Mouse (Mus musculus) limb, embryonic 12.5 days (tissue): ENCODE measurements around the gene Cd101. TPM values are rescaled to one million over a fixed set of nuclear protein-coding genes. Genes with fewer than 3 reads are reported as not detected.

ENCODE experiments used
- ATAC-seq: fragments of 200-750 bp; cut with Nextera tagmentation; 2 replicates; pipeline ENCODE4 v1.8.0; 2017; ENCODE audit warnings: low read depth, moderate TSS enrichment; ENCODE audit not compliant: insufficient number of reproducible peaks, insufficient read depth, low FRiP score, low TSS enrichment
- H3K27ac ChIP-seq: fragments of 300-500 bp; sonication (generic); 2 replicates; pipeline ENCODE4 v1.5.1; 2016; ENCODE audit warnings: mild to moderate bottlenecking, moderate library complexity
- H3K27me3 ChIP-seq: fragments of 300-500 bp; sonication (generic); 2 replicates; pipeline ENCODE4 v1.6.1; 2016; ENCODE audit warnings: mild to moderate bottlenecking, moderate library complexity
- H3K36me3 ChIP-seq: fragments of 300-500 bp; sonication (generic); 2 replicates; pipeline ENCODE4 v1.6.1; 2016; ENCODE audit warnings: mild to moderate bottlenecking, moderate library complexity
- H3K4me1 ChIP-seq: fragments of 300-500 bp; sonication (generic); replicated peaks from 2 replicates; pipeline ENCODE4 v1.6.1; 2016
- H3K4me2 ChIP-seq: fragments of 300-500 bp; sonication (generic); 2 replicates; pipeline ENCODE4 v1.6.1; 2016; ENCODE audit warnings: mild to moderate bottlenecking, moderate library complexity
- H3K4me3 ChIP-seq: fragments of 300-500 bp; sonication (generic); replicated peaks from 2 replicates; pipeline ENCODE4 v1.5.1; 2016; ENCODE audit warnings: mild to moderate bottlenecking
- H3K9ac ChIP-seq: fragments of 300-500 bp; sonication (generic); replicated peaks from 2 replicates; pipeline ENCODE4 v1.6.1; 2016; ENCODE audit warnings: mild to moderate bottlenecking, moderate library complexity
- H3K9me3 ChIP-seq: fragments of 300-500 bp; sonication (generic); 2 replicates; pipeline ENCODE4 v1.6.1; 2016; ENCODE audit warnings: mild to moderate bottlenecking, moderate library complexity
- WGBS: fragments of 180-500 bp; shearing (Covaris S2); methylation state at CpG from one replicate; pipeline ENCODE4 v1.1.7; 2016; 5-methylcytosine and 5-hydroxymethylcytosine counted together
- polyA plus RNA-seq: library from polyadenylated mRNA; unstranded; fragments of >200 nt; fragmentation: Nextera tagmentation; extraction: Ambion mirVana; gene quantifications from 2 replicates; pipeline ENCODE4 v1.2.1, GENCODE M21; 2016

Gene Cd101
- polyA plus RNA-seq, 1 experiment from 2014 or later: 0.08 TPM

GRCm38 (mm10) chr3:101018494-101018893 lies 10.9 kb downstream of the Cd101 start:
- Histone ChIP-seq H3K9me3 (no peaks in the 10 kb centered on the region), H3K4me3 (no peak overlapping the region), H3K4me1 (peaks cover 5% of the 10 kb centered on the region), H3K4me2 (no peak overlapping the region), H3K27me3 (no peaks in the 10 kb centered on the region), H3K27ac (no peak overlapping the region), H3K9ac (no peak overlapping the region), H3K36me3 (no peaks in the 10 kb centered on the region)
- WGBS: 72% methylated on average over 6 of the region's 6 CpGs
- no peak for ATAC-seq

GRCm38 (mm10) chr3:101016050-101016449 lies 13.3 kb downstream of the Cd101 start:
- no peaks in the 10 kb centered on the region for H3K9me3 ChIP-seq
- no peak overlapping the region for H3K4me2 ChIP-seq
- H3K4me3 ChIP-seq: no peak overlapping the region
- 91% methylated on average over 7 of the region's 7 CpGs for WGBS
- no peak overlapping the region for H3K27ac ChIP-seq
- H3K36me3 ChIP-seq: no peaks in the 10 kb centered on the region
- H3K4me1 ChIP-seq: peaks cover 21% of the 10 kb centered on the region
- no peaks in the 10 kb centered on the region for H3K27me3 ChIP-seq
- no peak overlapping the region for H3K9ac ChIP-seq
- ATAC-seq: no peak

- H3K4me2 ChIP-seq: no peak overlapping the region
- no peaks in the 10 kb centered on the region for H3K27me3 ChIP-seq
- no peak overlapping the region for H3K27ac ChIP-seq
- ATAC-seq: no peak
- 55% methylated on average over 4 of the region's 4 CpGs for WGBS
- H3K4me3 ChIP-seq: no peak overlapping the region
- no peaks in the 10 kb centered on the region for H3K36me3 ChIP-seq
- H3K9ac ChIP-seq: no peak overlapping the region
- H3K9me3 ChIP-seq: no peaks in the 10 kb centered on the region
- H3K4me1 ChIP-seq: peaks cover 21% of the 10 kb centered on the region
These were observed 14.1 kb downstream of the Cd101 start for GRCm38 (mm10) chr3:101015254-101015653.

GRCm38 (mm10) chr3:101013536-101013935 lies 15.8 kb downstream of the Cd101 start:
- WGBS: 83% methylated on average over 3 of the region's 3 CpGs
- H3K27me3 ChIP-seq: no peaks in the 10 kb centered on the region

GRCm38 (mm10) chr3:101013005-101013404 lies 16.4 kb downstream of the Cd101 start:
- 91% methylated on average over 10 of the region's 10 CpGs for WGBS
- H3K36me3 ChIP-seq: no peaks in the 10 kb centered on the region

More at GRCm38 (mm10) chr3:101013536-101013935, 15.8 kb downstream of the Cd101 start:
- Histone ChIP-seq H3K27ac (no peak overlapping the region), H3K4me3 (no peak overlapping the region), H3K9ac (no peak overlapping the region), H3K9me3 (no peaks in the 10 kb centered on the region), H3K4me1 (peaks cover 21% of the 10 kb centered on the region), H3K36me3 (no peaks in the 10 kb centered on the region), H3K4me2 (no peak overlapping the region)
- ATAC-seq: no peak

GRCm38 (mm10) chr3:101012597-101012996 lies 16.8 kb downstream of the Cd101 start:
- no peaks in the 10 kb centered on the region for H3K27me3 ChIP-seq
- no peak overlapping the region for H3K4me3 ChIP-seq
- no peak overlapping the region for H3K4me2 ChIP-seq
- peaks cover 21% of the 10 kb centered on the region for H3K4me1 ChIP-seq
- no peak for ATAC-seq
- no peaks in the 10 kb centered on the region for H3K36me3 ChIP-seq
- 81% methylated on average over 8 of the region's 8 CpGs for WGBS
- H3K27ac ChIP-seq: no peak overlapping the region
- H3K9ac ChIP-seq: no peak overlapping the region
- H3K9me3 ChIP-seq: no peaks in the 10 kb centered on the region

More at GRCm38 (mm10) chr3:101013005-101013404, 16.4 kb downstream of the Cd101 start:
- H3K27ac ChIP-seq: no peak overlapping the region
- ATAC-seq: no peak
- H3K9ac ChIP-seq: no peak overlapping the region
- H3K9me3 ChIP-seq: no peaks in the 10 kb centered on the region
- H3K4me3 ChIP-seq: no peak overlapping the region
- no peak overlapping the region for H3K4me2 ChIP-seq
- no peaks in the 10 kb centered on the region for H3K27me3 ChIP-seq
- peaks cover 21% of the 10 kb centered on the region for H3K4me1 ChIP-seq

GRCm38 (mm10) chr3:101012131-101012571 lies 17.2 kb downstream of the Cd101 start:
- Histone ChIP-seq H3K36me3 (no peaks in the 10 kb centered on the region), H3K9me3 (no peaks in the 10 kb centered on the region), H3K4me3 (no peak overlapping the region), H3K4me2 (no peak overlapping the region), H3K27me3 (no peaks in the 10 kb centered on the region), H3K27ac (no peak overlapping the region), H3K9ac (no peak overlapping the region), H3K4me1 (peaks cover 21% of the 10 kb centered on the region)
- WGBS: 37% methylated on average over 10 of the region's 10 CpGs
- ATAC-seq: peak; percentile 73; the same call in 1 of the 2 replicates

- WGBS: 45% methylated on average over 5 of the region's 5 CpGs
- no peaks in the 10 kb centered on the region for H3K36me3 ChIP-seq
- H3K27ac ChIP-seq: no peak overlapping the region
- no peaks in the 10 kb centered on the region for H3K9me3 ChIP-seq
- peaks cover 21% of the 10 kb centered on the region for H3K4me1 ChIP-seq
- no peak overlapping the region for H3K4me2 ChIP-seq
- no peak overlapping the region for H3K9ac ChIP-seq
- no peak overlapping the region for H3K4me3 ChIP-seq
- no peaks in the 10 kb centered on the region for H3K27me3 ChIP-seq
- no peak for ATAC-seq
These were observed 18.2 kb downstream of the Cd101 start for GRCm38 (mm10) chr3:101011203-101011600.

- Histone ChIP-seq H3K4me2 (no peak overlapping the region), H3K9ac (no peak overlapping the region), H3K27me3 (no peaks in the 10 kb centered on the region), H3K4me1 (peaks cover 21% of the 10 kb centered on the region), H3K27ac (no peak overlapping the region), H3K9me3 (no peaks in the 10 kb centered on the region), H3K36me3 (no peaks in the 10 kb centered on the region), H3K4me3 (no peak overlapping the region)
- no peak for ATAC-seq
- 92% methylated on average over 4 of the region's 4 CpGs for WGBS
These were observed 18.7 kb downstream of the Cd101 start for GRCm38 (mm10) chr3:101010589-101011202.

- Histone ChIP-seq H3K9ac (no peak overlapping the region), H3K4me2 (no peak overlapping the region), H3K27me3 (no peaks in the 10 kb centered on the region), H3K36me3 (no peaks in the 10 kb centered on the region), H3K4me1 (peaks cover 11% of the 10 kb centered on the region), H3K9me3 (no peaks in the 10 kb centered on the region), H3K4me3 (no peak overlapping the region), H3K27ac (no peak overlapping the region)
- ATAC-seq: no peak
- 75% methylated on average over 5 of the region's 5 CpGs for WGBS
These were observed 22.1 kb downstream of the Cd101 start for GRCm38 (mm10) chr3:101007112-101007782.

- 72% methylated on average over 6 of the region's 6 CpGs for WGBS
- Histone ChIP-seq H3K4me2 (no peak overlapping the region), H3K4me3 (no peak overlapping the region), H3K27me3 (no peaks in the 10 kb centered on the region), H3K36me3 (no peaks in the 10 kb centered on the region), H3K9me3 (no peaks in the 10 kb centered on the region), H3K27ac (no peak overlapping the region), H3K4me1 (no peaks in the 10 kb centered on the region), H3K9ac (no peak overlapping the region)
- no peak for ATAC-seq
These were observed 24.0 kb downstream of the Cd101 start for GRCm38 (mm10) chr3:101005392-101005791.
